Mouse (Mus musculus) C2C12 (cell line): ENCODE measurements around the gene Rgmb. TPM values are rescaled to one million over a fixed set of nuclear protein-coding genes. Genes with fewer than 3 reads are reported as not detected.

Source experiments
- H3K27me3 ChIP-seq: one replicate; pipeline ENCODE4 v1.6.1; 2011; ENCODE audit not compliant: control insufficient read depth, insufficient read depth, insufficient read length
- H3K36me3 ChIP-seq: one replicate; pipeline ENCODE4 v1.6.1; 2011; ENCODE audit not compliant: control insufficient read depth, insufficient read depth
- H3K4me3 ChIP-seq: one replicate; pipeline ENCODE4 v1.5.1; 2011; ENCODE audit warnings: mild to moderate bottlenecking, control low read depth; ENCODE audit not compliant: poor library complexity, insufficient read depth, severe bottlenecking
- H3K79me2 ChIP-seq: one replicate; pipeline ENCODE4 v1.6.1; 2011; ENCODE audit not compliant: control insufficient read depth, insufficient read depth
- H3K79me3 ChIP-seq: one replicate; pipeline ENCODE4 v1.6.1; 2011; ENCODE audit warnings: low read depth, control low read depth
- H3ac ChIP-seq: one replicate; pipeline ENCODE3; 2011; ENCODE audit warnings: low read depth; ENCODE audit not compliant: control insufficient read depth, insufficient read length
- CEBPB ChIP-seq: IDR thresholded peaks from one replicate; pipeline ENCODE4 v1.6.1; 2011; ENCODE audit warnings: low read depth, mild to moderate bottlenecking, control low read depth, moderate library complexity
- CTCF ChIP-seq: IDR thresholded peaks from one replicate; pipeline ENCODE4 v1.5.1; 2011; ENCODE audit not compliant: control insufficient read depth, insufficient read depth, insufficient read length
- FOSL1 ChIP-seq: IDR thresholded peaks from one replicate; pipeline ENCODE4 v1.8.0; 2011; ENCODE audit warnings: mild to moderate bottlenecking, low read length; ENCODE audit not compliant: poor library complexity, insufficient read depth, severe bottlenecking
- MAX ChIP-seq: IDR thresholded peaks from one replicate; pipeline ENCODE4 v1.6.1; 2011; ENCODE audit warnings: mild to moderate bottlenecking, control low read depth
- MYOD1 ChIP-seq: IDR thresholded peaks from one replicate; pipeline ENCODE4 v1.6.1; 2011; ENCODE audit warnings: low read depth; ENCODE audit not compliant: control insufficient read depth, insufficient read length
- MYOG ChIP-seq: IDR thresholded peaks from one replicate; pipeline ENCODE4 v1.6.1; 2011; ENCODE audit not compliant: control insufficient read depth, insufficient read length; ENCODE audit errors: extremely low read depth
- USF1 ChIP-seq: IDR thresholded peaks from one replicate; pipeline ENCODE4 v1.6.1; 2011; ENCODE audit warnings: low read depth, mild to moderate bottlenecking, control low read depth, moderate library complexity
- polyA plus RNA-seq: library from polyadenylated mRNA; unstranded; fragments of >200 nt; fragmentation: generic; extraction: Trizol; gene quantifications from one replicate; pipeline ENCODE4 v1.2.1, GENCODE M21; 2012; ENCODE audit warnings: missing spikeins

Rgmb gene
- polyA plus RNA-seq, 1 experiment: 5.6 TPM

GRCm38 (mm10) chr17:15813658-15814212 is 17.1 kb downstream of the Rgmb start:
- Histone ChIP-seq H3ac (no peak overlapping the region), H3K79me3 (peaks cover 95% of the 10 kb centered on the region), H3K79me2 (peaks cover 100% of the 10 kb centered on the region), H3K4me3 (no peak overlapping the region), H3K27me3 (no peaks in the 10 kb centered on the region), H3K36me3 (peaks cover 61% of the 10 kb centered on the region)
- TF ChIP-seq CEBPB (no peak), CTCF (no peak), MAX (no peak), MYOG (no peak), MYOD1 (no peak), USF1 (no peak), FOSL1 (no peak)

GRCm38 (mm10) chr17:15812136-15812778 is 18.6 kb downstream of the Rgmb start:
- no peaks in the 10 kb centered on the region for H3K27me3 ChIP-seq
- peaks cover 91% of the 10 kb centered on the region for H3K79me3 ChIP-seq
- peaks cover 100% of the 10 kb centered on the region for H3K79me2 ChIP-seq
- no peak overlapping the region for H3ac ChIP-seq
- no peak overlapping the region for H3K4me3 ChIP-seq
- H3K36me3 ChIP-seq: peaks cover 54% of the 10 kb centered on the region
- TF ChIP-seq FOSL1: no peak
- no peak for TF ChIP-seq MYOD1
- TF ChIP-seq USF1: no peak
- no peak for TF ChIP-seq CTCF
- TF ChIP-seq MAX: no peak
- TF ChIP-seq CEBPB: no peak
- no peak for TF ChIP-seq MYOG

GRCm38 (mm10) chr17:15809949-15810348 is 20.9 kb downstream of the Rgmb start:
- TF ChIP-seq FOSL1 (no peak), MYOD1 (no peak), USF1 (no peak), MAX (no peak), CTCF (no peak), MYOG (no peak), CEBPB (no peak)
- H3K79me2 ChIP-seq: peaks cover 80% of the 10 kb centered on the region
- H3K4me3 ChIP-seq: no peak overlapping the region
- H3ac ChIP-seq: no peak overlapping the region
- peaks cover 75% of the 10 kb centered on the region for H3K79me3 ChIP-seq
- H3K27me3 ChIP-seq: no peaks in the 10 kb centered on the region
- H3K36me3 ChIP-seq: peaks cover 62% of the 10 kb centered on the region

- TF ChIP-seq FOSL1 (no peak), USF1 (no peak), MYOD1 (no peak), CEBPB (no peak), CTCF (no peak), MYOG (no peak), MAX (no peak)
- Histone ChIP-seq H3K36me3 (peaks cover 53% of the 10 kb centered on the region), H3K79me2 (peaks cover 68% of the 10 kb centered on the region), H3K4me3 (no peak overlapping the region), H3K79me3 (peaks cover 63% of the 10 kb centered on the region), H3ac (no peak overlapping the region), H3K27me3 (no peaks in the 10 kb centered on the region)
These were observed 22.1 kb downstream of the Rgmb start for GRCm38 (mm10) chr17:15808468-15809374.

GRCm38 (mm10) chr17:15808015-15808414 is 22.8 kb downstream of the Rgmb start:
- Histone ChIP-seq H3K36me3 (peaks cover 46% of the 10 kb centered on the region), H3K27me3 (no peaks in the 10 kb centered on the region), H3K79me2 (peaks cover 61% of the 10 kb centered on the region), H3K79me3 (peaks cover 57% of the 10 kb centered on the region), H3K4me3 (no peak overlapping the region), H3ac (no peak overlapping the region)
- TF ChIP-seq FOSL1: no peak
